Mouse (Mus musculus) G1E (cell line): ENCODE measurements at regions not wholly inside any gene's neighbourhood (a gene's known extent, or its start where the extent isn't known, plus 50 kb on each side); places are given as distances from the start of the nearest gene placed in this dataset.

ENCODE experiments used
- ATAC-seq: 2 replicates; pipeline ENCODE4 v1.8.0; 2016; ENCODE audit warnings: mild to moderate bottlenecking; ENCODE audit not compliant: insufficient number of reproducible peaks, poor library complexity, low FRiP score, severe bottlenecking; ENCODE audit errors: extremely low read depth
- DNase-seq: peaks from one replicate; pipeline ENCODE4 v3.0.0; 2012; ENCODE audit warnings: low spot score
- H3K27me3 ChIP-seq: 2 replicates; pipeline ENCODE4 v1.6.1; 2012; ENCODE audit warnings: mild to moderate bottlenecking, low read length, inconsistent platforms; ENCODE audit not compliant: insufficient read depth
- H3K36me3 ChIP-seq: replicated peaks from 2 replicates; pipeline ENCODE3; 2012; ENCODE audit warnings: mild to moderate bottlenecking, inconsistent platforms
- H3K4me1 ChIP-seq: 2 replicates; pipeline ENCODE4 v1.6.1; 2012; ENCODE audit warnings: low read depth, low read length, inconsistent platforms, mixed read lengths; ENCODE audit not compliant: insufficient read depth
- H3K4me3 ChIP-seq: 2 replicates; pipeline ENCODE4 v1.5.1; 2012; ENCODE audit warnings: low read depth, mild to moderate bottlenecking, inconsistent platforms, low read length, moderate library complexity, mixed read lengths
- H3K9me3 ChIP-seq: replicated peaks from 2 replicates; pipeline ENCODE4 v1.6.1; 2012; ENCODE audit warnings: inconsistent platforms
- CTCF ChIP-seq: IDR thresholded peaks from 2 replicates; pipeline ENCODE4 v1.5.1; 2012; ENCODE audit warnings: low read depth, low read length, inconsistent platforms, mixed read lengths
- GATA1 ChIP-seq: IDR thresholded peaks from 2 replicates; pipeline ENCODE4 v1.6.1; 2012; ENCODE audit warnings: borderline replicate concordance, low read length, inconsistent platforms, mixed read lengths
- GATA2 ChIP-seq: IDR thresholded peaks from 2 replicates; pipeline ENCODE4 v1.6.1; 2012; ENCODE audit warnings: low read depth, low read length, inconsistent platforms, borderline replicate concordance
- POLR2AphosphoS5 ChIP-seq: IDR thresholded peaks from 2 replicates; pipeline ENCODE4 v1.6.1; 2012; ENCODE audit warnings: low read depth, low read length, inconsistent platforms; ENCODE audit not compliant: insufficient replicate concordance
- TAL1 ChIP-seq: conservative IDR thresholded peaks from 2 replicates; pipeline ENCODE4 v1.6.1; 2012; ENCODE audit warnings: low read depth, low read length, inconsistent platforms, mixed read lengths

- no peak for DNase-seq
- no peak for ATAC-seq
- Histone ChIP-seq H3K4me1 (no peaks in the 10 kb centered on the region), H3K27me3 (no peaks in the 10 kb centered on the region), H3K36me3 (no peaks in the 10 kb centered on the region), H3K9me3 (no peaks in the 10 kb centered on the region), H3K4me3 (no peak overlapping the region)
- no peak for TF ChIP-seq POLR2AphosphoS5
- TF ChIP-seq CTCF = no peak
- no peak for TF ChIP-seq GATA1
- no peak for TF ChIP-seq TAL1
- TF ChIP-seq GATA2 = no peak
Observed at GRCm38 (mm10) chr4:7199941-7200340, 1038.9 kb downstream of the Car8 start.

GRCm38 (mm10) chr4:7199052-7199451 lies 1039.8 kb downstream of the Car8 start:
- H3K27me3 ChIP-seq = no peaks in the 10 kb centered on the region
- ATAC-seq (no peak), DNase-seq (no peak)
- no peak overlapping the region for H3K4me3 ChIP-seq
- no peak for TF ChIP-seq GATA1
- TF ChIP-seq TAL1 = no peak
- TF ChIP-seq GATA2 = no peak
- TF ChIP-seq CTCF = no peak
- no peak for TF ChIP-seq POLR2AphosphoS5
- H3K9me3 ChIP-seq = no peaks in the 10 kb centered on the region
- no peaks in the 10 kb centered on the region for H3K4me1 ChIP-seq
- no peaks in the 10 kb centered on the region for H3K36me3 ChIP-seq

- TF ChIP-seq CTCF (no peak), TAL1 (no peak), GATA2 (no peak), POLR2AphosphoS5 (no peak), GATA1 (no peak)
- ATAC-seq (no peak), DNase-seq (no peak)
- Histone ChIP-seq H3K27me3 (no peaks in the 10 kb centered on the region), H3K36me3 (no peaks in the 10 kb centered on the region), H3K9me3 (no peaks in the 10 kb centered on the region), H3K4me1 (no peaks in the 10 kb centered on the region), H3K4me3 (no peak overlapping the region)
Observed at GRCm38 (mm10) chr4:7196570-7196969, 1042.3 kb downstream of the Car8 start.

GRCm38 (mm10) chr4:7195619-7196018 lies 1043.2 kb downstream of the Car8 start:
- no peak for ATAC-seq

GRCm38 (mm10) chr4:7191912-7192311 lies 1046.9 kb downstream of the Car8 start:
- Histone ChIP-seq H3K4me1 (no peaks in the 10 kb centered on the region), H3K27me3 (no peaks in the 10 kb centered on the region), H3K36me3 (no peaks in the 10 kb centered on the region), H3K4me3 (no peak overlapping the region), H3K9me3 (no peaks in the 10 kb centered on the region)
- ATAC-seq (no peak), DNase-seq (no peak)
- TF ChIP-seq GATA2 (no peak), POLR2AphosphoS5 (no peak), TAL1 (no peak), GATA1 (no peak), CTCF (no peak)

More at GRCm38 (mm10) chr4:7195619-7196018, 1043.2 kb downstream of the Car8 start:
- no peak for DNase-seq
- H3K27me3 ChIP-seq = no peaks in the 10 kb centered on the region
- H3K4me3 ChIP-seq = no peak overlapping the region
- H3K4me1 ChIP-seq = no peaks in the 10 kb centered on the region
- no peaks in the 10 kb centered on the region for H3K36me3 ChIP-seq
- H3K9me3 ChIP-seq = no peaks in the 10 kb centered on the region
- TF ChIP-seq CTCF = no peak
- no peak for TF ChIP-seq POLR2AphosphoS5
- TF ChIP-seq TAL1 = no peak
- TF ChIP-seq GATA1 = no peak
- no peak for TF ChIP-seq GATA2

GRCm38 (mm10) chr4:7191228-7191627 lies 1047.6 kb downstream of the Car8 start:
- H3K36me3 ChIP-seq = no peaks in the 10 kb centered on the region
- ATAC-seq (no peak), DNase-seq (no peak)
- no peaks in the 10 kb centered on the region for H3K27me3 ChIP-seq
- H3K9me3 ChIP-seq = no peaks in the 10 kb centered on the region
- TF ChIP-seq GATA1 = no peak
- no peak for TF ChIP-seq TAL1
- no peak for TF ChIP-seq POLR2AphosphoS5
- TF ChIP-seq CTCF = no peak
- TF ChIP-seq GATA2 = no peak
- no peak overlapping the region for H3K4me3 ChIP-seq
- H3K4me1 ChIP-seq = no peaks in the 10 kb centered on the region

- H3K4me3 ChIP-seq = no peak overlapping the region
- TF ChIP-seq TAL1 (no peak), CTCF (no peak), GATA2 (no peak)
- H3K4me1 ChIP-seq = no peaks in the 10 kb centered on the region
- DNase-seq (no peak), ATAC-seq (no peak)
- no peaks in the 10 kb centered on the region for H3K36me3 ChIP-seq
- H3K27me3 ChIP-seq = no peaks in the 10 kb centered on the region
- H3K9me3 ChIP-seq = no peaks in the 10 kb centered on the region
Observed at GRCm38 (mm10) chr4:7175030-7175429, 1063.8 kb downstream of the Car8 start.
